Mouse (Mus musculus): ENCODE data around the gene Olig3.

Gene Olig3

GRCm38 (mm10) chr10:19356071-19356583 lies at the start of gene Olig3:
Gene Olig3 (plus strand): TSS chr10:19356533.
- in situ Hi-C loops (cut with MboI, MseI) = no loop called here

GRCm38 (mm10) chr10:19309681-19310395 lies 46.5 kb upstream of the Olig3 start:
- in situ Hi-C loops (cut with MboI, MseI) = no loop called here

DNA sequence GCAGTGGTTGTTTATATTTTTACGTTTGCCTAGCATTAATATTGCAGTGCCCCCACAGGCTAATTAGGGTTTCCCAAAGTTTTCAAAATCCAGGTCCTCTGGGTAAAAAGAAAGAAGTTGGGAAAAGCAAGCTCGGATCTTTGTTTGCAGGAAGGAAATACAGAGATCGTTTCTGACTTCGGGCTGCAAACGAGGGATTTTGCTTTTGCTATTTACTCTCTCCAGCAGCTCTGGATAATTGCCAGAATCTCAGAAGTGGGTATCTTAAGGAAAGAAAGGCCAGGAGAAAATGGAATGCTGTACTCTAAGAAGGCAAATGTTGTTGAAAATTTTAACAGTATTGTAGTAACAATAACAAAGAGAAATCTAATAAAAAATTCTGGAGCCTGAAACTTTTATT lies 45.9 kb upstream of the Olig3 start:
- in situ Hi-C loops (cut with MboI, MseI) = no loop called here

GRCm38 (mm10) chr10:19317962-19318812 lies 38.1 kb upstream of the Olig3 start:
- in situ Hi-C loops (cut with MboI, MseI) = no loop called here

- in situ Hi-C loops (cut with MboI, MseI) = no loop called here
Observed at GRCm38 (mm10) chr10:19321781-19322180, 34.6 kb upstream of the Olig3 start.

GRCm38 (mm10) chr10:19329191-19329777 lies 27.0 kb upstream of the Olig3 start:
- in situ Hi-C loops (cut with MboI, MseI) = no loop called here

DNA sequence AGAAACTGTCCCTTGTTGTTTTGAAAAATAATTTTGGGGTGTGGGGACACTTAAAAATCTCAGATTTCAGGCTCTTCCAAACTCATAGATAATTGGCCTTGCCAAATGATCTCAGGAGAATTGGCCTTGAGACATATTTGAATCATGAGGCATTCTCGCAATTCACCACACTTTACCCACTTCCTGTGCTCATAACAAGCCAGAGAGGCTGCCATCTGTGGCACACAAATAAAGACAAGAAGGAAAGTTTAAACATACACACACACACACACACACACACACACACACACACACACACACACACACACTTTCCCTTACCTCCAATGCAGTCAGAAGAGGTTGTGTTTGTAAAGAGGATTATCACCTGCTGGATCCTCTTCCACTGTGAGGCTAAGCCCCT lies 22.9 kb upstream of the Olig3 start:
- in situ Hi-C loops (cut with MboI, MseI) = no loop called here

DNA sequence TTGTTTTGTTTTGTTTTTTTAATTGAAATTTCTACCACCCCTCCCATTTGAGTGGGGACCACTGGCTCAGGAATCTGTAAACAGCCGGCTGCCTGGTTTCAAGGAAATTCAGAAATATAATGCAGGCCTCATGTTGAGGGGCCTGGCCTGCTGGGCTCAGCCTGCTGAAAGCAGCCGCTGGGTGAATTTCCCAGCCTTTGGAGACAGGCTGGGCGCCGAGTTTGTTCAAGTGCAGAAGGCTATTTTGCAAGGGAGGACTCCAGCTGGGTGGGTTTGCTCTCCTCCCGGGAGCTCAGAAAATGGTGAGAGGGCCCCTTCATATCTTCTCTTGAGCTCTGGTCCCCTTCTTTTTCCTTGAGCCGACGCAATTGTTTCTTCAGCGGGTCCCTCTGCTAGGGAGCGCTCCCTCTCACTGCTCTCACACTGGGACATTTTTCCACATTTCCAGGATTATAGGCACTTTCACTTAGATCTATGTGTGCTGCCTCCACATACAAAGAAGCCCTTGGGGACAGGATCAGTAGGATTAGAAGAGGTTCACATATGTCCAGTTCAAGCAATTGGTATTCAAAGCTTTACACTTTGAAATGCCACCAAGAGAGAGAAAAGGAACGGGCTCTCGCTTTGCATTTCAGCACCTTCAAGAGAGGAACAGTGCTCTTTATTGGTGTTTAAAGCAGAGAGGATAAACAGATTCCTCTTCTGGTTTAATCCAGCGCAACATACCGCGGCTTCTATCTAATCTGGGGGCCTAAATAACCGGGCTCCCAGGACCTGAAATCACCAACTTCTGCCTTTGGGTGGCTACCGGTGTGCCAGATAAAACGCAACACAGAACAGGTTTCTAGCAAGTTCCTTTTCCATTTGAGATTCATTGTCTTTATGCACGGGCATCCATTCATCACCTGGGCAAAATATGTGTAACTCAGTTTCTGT lies 17.4 kb upstream of the Olig3 start:
- in situ Hi-C loops (cut with MboI, MseI) = no loop called here

DNA sequence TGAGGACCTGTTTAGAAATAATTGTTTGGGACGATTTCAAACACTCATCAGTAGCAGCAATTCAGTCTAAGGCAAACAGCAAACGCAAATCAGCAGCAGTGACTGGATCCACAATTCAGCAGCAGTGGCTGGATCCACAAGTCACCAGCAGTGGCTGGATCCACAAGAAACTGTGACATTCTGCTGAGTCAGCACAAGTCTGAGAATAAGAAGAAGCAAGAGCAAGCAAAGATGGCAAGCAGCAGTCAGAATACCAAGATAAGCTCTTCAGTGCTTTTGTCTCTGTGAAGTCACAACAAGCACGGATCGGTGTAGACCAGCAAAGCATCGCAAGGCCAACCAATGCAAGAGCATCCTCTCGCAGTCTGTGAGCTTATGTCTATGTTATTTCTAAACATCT lies 12.3 kb upstream of the Olig3 start:
- in situ Hi-C loops (cut with MboI, MseI) = no loop called here

DNA sequence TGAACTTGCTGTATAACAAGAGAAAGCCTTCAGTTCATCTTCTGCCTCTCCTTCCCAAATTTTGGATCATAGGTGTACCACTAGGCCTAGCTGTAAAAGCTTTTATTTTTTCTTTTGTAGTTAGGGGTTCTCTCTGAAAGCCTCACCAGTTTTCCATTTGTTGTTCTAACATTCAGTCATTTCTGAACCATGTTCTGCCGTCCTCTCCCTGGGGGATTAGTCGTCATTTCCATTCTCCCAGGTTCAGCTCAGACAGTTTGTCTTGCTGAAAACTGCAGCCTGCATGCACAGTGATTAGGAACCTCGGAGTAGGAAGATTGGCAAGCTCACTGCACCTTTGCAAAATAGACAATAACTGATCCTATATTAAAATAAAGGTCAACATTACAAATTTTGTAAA lies 7.0 kb upstream of the Olig3 start:
- in situ Hi-C loops (cut with MboI, MseI) = no loop called here

DNA sequence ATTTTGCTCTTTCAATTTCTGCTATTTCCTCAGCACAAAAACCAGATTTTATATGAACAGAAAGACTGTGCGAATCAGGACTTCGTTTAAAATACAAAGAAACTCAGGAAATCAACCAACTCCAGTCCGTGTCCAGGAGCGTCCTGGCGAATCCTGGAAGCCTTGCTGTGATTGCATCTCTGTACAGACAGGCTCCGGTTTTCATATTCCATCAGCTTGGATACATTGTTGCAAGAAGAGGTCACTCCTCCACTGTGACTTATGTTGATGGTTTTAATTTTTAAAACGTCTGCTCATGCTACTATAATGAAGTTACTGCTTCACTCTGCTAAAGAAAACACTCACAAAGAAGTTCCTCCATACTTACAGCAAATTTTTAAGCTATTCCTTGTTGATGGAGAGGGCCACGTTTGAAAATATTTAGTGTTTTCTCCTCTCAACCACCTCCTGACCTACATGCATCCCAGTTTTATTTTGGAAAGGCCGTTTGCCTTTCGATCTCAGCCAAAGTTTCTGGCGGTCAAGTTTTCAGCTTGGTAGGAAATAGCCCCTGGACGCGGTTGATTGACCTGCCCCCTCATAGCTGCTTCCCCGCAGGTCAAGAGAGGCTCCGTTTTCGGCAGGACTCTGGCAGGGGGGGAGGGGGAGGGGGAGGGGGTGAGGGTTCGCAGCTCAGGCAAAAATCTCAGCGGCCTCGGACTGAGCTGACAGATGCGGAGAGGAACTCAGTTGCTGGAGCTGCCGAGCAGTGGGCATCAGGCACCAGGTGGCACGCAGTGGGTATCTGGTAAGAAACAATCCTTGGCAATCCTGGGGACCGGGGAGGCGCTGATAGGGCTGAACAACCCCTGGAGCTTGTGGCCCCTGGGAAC lies 4.1 kb upstream of the Olig3 start:
- in situ Hi-C loops (cut with MboI, MseI) = no loop called here

DNA sequence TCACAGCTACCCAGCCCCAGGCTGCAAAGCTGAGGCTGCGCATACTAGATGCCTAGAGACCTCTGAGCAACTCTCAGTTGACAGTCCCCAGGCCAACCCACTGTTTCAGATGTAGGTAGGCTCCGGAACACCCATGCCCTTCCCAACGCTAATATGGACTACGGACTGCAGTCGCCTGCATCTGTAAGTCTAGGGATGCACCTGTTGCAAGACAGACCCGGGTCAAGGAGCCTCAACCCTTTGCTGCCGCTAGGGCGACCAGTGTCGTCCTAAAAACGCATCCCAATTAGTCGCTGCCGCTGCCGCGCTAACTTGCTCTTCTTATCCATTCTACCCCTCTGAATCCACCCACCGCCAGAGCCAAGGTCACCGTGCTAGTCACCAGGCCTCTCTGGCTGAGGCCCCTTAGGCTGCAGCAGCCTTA lies 3.4 kb upstream of the Olig3 start:
- in situ Hi-C loops (cut with MboI, MseI) = no loop called here

DNA sequence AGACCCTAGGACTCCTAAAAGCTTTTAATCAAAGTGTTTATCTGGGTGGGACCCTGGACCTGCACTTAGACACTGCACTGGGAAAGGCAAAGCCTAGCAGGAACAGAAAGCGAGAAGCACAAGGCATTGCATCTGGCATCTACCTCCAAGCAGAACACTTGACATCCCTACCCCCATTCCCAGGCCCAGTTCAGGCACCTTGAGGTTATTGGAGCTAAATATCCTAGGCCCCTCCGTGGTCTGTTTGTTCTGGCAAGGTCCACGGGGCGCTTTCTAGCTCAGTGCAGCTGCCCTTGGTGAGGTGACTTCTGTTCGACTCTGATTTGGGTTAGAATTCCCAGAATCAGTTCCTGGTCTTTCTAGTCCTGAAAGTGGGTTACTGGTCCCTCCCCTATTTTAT lies 2.7 kb upstream of the Olig3 start:
- in situ Hi-C loops (cut with MboI, MseI) = no loop called here

DNA sequence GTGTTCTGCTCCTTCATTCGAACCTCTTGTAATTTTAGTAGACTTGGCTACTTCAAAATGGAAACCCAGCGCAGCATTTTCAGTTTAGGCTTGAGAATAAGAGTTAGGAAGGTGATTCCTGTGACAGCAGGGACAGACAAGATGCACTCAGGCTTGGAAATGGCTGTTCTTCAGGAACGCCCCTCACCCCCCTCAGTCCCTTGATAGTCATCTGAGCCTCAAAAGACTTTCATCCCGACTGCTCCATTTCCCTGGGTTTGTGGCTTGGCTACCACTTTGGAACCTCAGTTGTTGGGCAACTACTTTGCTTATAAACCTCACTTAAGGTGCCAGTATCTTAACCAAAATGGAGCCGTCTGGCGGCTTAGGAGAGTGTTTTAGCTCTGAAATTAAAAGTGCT lies 2.2 kb upstream of the Olig3 start:
- in situ Hi-C loops (cut with MboI, MseI) = no loop called here

- in situ Hi-C loops (cut with MboI, MseI) = no loop called here
Observed at GRCm38 (mm10) chr10:19355076-19355475, 1.3 kb upstream of the Olig3 start.

GRCm38 (mm10) chr10:19356720-19357641 lies 648 bp downstream of the Olig3 start:
- in situ Hi-C loops (cut with MboI, MseI) = no loop called here

GRCm38 (mm10) chr10:19357848-19358247 lies 1.5 kb downstream of the Olig3 start:
- in situ Hi-C loops (cut with MboI, MseI) = no loop called here

GRCm38 (mm10) chr10:19360446-19361300 lies 4.3 kb downstream of the Olig3 start:
- in situ Hi-C loops (cut with MboI, MseI) = no loop called here
